Mouse (Mus musculus) intestine, embryonic 16.5 days (tissue): Measurements from ENCODE around the gene Cuedc1. TPM values are rescaled to one million over a fixed set of nuclear protein-coding genes. Genes with fewer than 3 reads are reported as not detected.

Experiments
- polyA plus RNA-seq: library from polyadenylated mRNA; unstranded; fragments of >200 nt; fragmentation: Nextera tagmentation; extraction: Ambion mirVana; gene quantifications from 2 replicates; pipeline ENCODE4 v1.2.1, GENCODE M21; 2015

Gene Cuedc1
- polyA plus RNA-seq, 1 experiment from 2014 or later: 8.5 TPM

Other genes with a start within 250 kb of the Cuedc1 start
- 9.2 and 9.3 TPM in 2 replicates for gene Mks1, start 244.8 kb upstream of the Cuedc1 start, polyA plus RNA-seq
- 0.06 and 0.11 TPM in 2 replicates for gene Epx, start 222.5 kb upstream of the Cuedc1 start, polyA plus RNA-seq
- gene Olfr462, start 205.8 kb upstream of the Cuedc1 start, polyA plus RNA-seq: not detected in 2 replicates
- not detected in 2 replicates for gene Olfr463, start 200.7 kb upstream of the Cuedc1 start, polyA plus RNA-seq
- not detected in 2 replicates for gene Olfr464, start 177.1 kb upstream of the Cuedc1 start, polyA plus RNA-seq
- gene Dynll2, start 110.5 kb upstream of the Cuedc1 start, polyA plus RNA-seq: 27.9 and 30.5 TPM in 2 replicates
- gene Srsf1, start 50.7 kb upstream of the Cuedc1 start, polyA plus RNA-seq: 169 and 170 TPM in 2 replicates
- gene Vezf1, start 29.8 kb upstream of the Cuedc1 start, polyA plus RNA-seq: 23.3 and 24.1 TPM in 2 replicates
- 56.3 and 63.9 TPM in 2 replicates for gene Mrps23, start 106.3 kb downstream of the Cuedc1 start, polyA plus RNA-seq
- not detected in 2 replicates for gene Ccdc182, start 196.0 kb downstream of the Cuedc1 start, polyA plus RNA-seq